Mouse (Mus musculus) NIH3T3 (cell line): ENCODE measurements around the gene Gbp2b.
"Not testable (repeated sequence)": the region's sequence is repeated elsewhere in the genome, so short reads cannot be mapped to it uniquely, and the experiment has no call there.

ENCODE experiments used
- DNase-seq: peaks from one replicate; pipeline ENCODE4 v3.0.0-alpha.2; 2012; ENCODE audit warnings: low read depth

Gbp2b gene

GRCm38 (mm10) chr3:142594547-142594946 is at the start of gene Gbp2b:
Gene Gbp2b, plus strand, starts transcription at chr3:142594847.
- DNase-seq, result no peak

- no peak for DNase-seq
These were observed 48.0 kb upstream of the Gbp2b start for GRCm38 (mm10) chr3:142546690-142547089.

GRCm38 (mm10) chr3:142550052-142550676 is 44.5 kb upstream of the Gbp2b start:
- no peak for DNase-seq

- DNase-seq, result no peak
These were observed 40.0 kb upstream of the Gbp2b start for GRCm38 (mm10) chr3:142554601-142555000.

GRCm38 (mm10) chr3:142555623-142556022 is 39.0 kb upstream of the Gbp2b start:
- no peak for DNase-seq

GRCm38 (mm10) chr3:142559632-142560228 is 34.9 kb upstream of the Gbp2b start, which contains the start of gene Gbp3:
Gene Gbp3, plus strand, starts transcription at chr3:142560026.
- DNase-seq, result peak; percentile 60

GRCm38 (mm10) chr3:142560296-142560948 is 34.2 kb upstream of the Gbp2b start:
- DNase-seq, result peak; percentile 91

- no peak for DNase-seq
These were observed 33.5 kb upstream of the Gbp2b start for GRCm38 (mm10) chr3:142561045-142561646.

GRCm38 (mm10) chr3:142561666-142562065 is 33.0 kb upstream of the Gbp2b start:
- DNase-seq, result no peak

- DNase-seq, result not testable (repeated sequence)
These were observed 27.2 kb upstream of the Gbp2b start for GRCm38 (mm10) chr3:142567490-142567889.

GRCm38 (mm10) chr3:142570738-142571137 is 23.9 kb upstream of the Gbp2b start:
- DNase-seq, result no peak

- no peak for DNase-seq
These were observed 17.5 kb upstream of the Gbp2b start for GRCm38 (mm10) chr3:142577108-142577507.

GRCm38 (mm10) chr3:142578342-142578741 is 16.3 kb upstream of the Gbp2b start:
- no peak for DNase-seq

GRCm38 (mm10) chr3:142583067-142583466 is 11.6 kb upstream of the Gbp2b start:
- no peak for DNase-seq

- no peak for DNase-seq
These were observed 7.3 kb upstream of the Gbp2b start for GRCm38 (mm10) chr3:142587386-142587785.

GRCm38 (mm10) chr3:142588888-142589287 is 5.8 kb upstream of the Gbp2b start:
- no peak for DNase-seq

GRCm38 (mm10) chr3:142590431-142591067 is 4.1 kb upstream of the Gbp2b start:
- DNase-seq, result no peak

GRCm38 (mm10) chr3:142597923-142598322 is 3.3 kb downstream of the Gbp2b start:
- no peak for DNase-seq

- DNase-seq, result no peak
These were observed 7.0 kb downstream of the Gbp2b start for GRCm38 (mm10) chr3:142601675-142602074.

- no peak for DNase-seq
These were observed 24.0 kb downstream of the Gbp2b start for GRCm38 (mm10) chr3:142618658-142619057.

GRCm38 (mm10) chr3:142619606-142620005 is 25.0 kb downstream of the Gbp2b start:
- peak; percentile 63 for DNase-seq
